Mouse (Mus musculus) brain, embryonic 14.5 days (tissue): Measurements from ENCODE around the gene Cox8c.

Source experiments
- CTCF ChIP-seq: fragments of 200-500 bp; IDR thresholded peaks from 2 replicates; pipeline ENCODE4 v1.5.1; 2012; ENCODE audit warnings: inconsistent platforms, mild to moderate bottlenecking, moderate library complexity, borderline replicate concordance; ENCODE audit not compliant: insufficient read depth, insufficient read length; ENCODE audit errors: extremely low read depth
- POLR2A ChIP-seq: fragments of 200-500 bp; IDR thresholded peaks from 2 replicates; pipeline ENCODE4 v1.6.1; 2012; ENCODE audit warnings: mild to moderate bottlenecking, inconsistent platforms, borderline replicate concordance; ENCODE audit not compliant: poor library complexity, insufficient read depth, insufficient read length, severe bottlenecking; ENCODE audit errors: extremely low read depth

- TF ChIP-seq CTCF = peak; percentile 74
- TF ChIP-seq POLR2A = no peak
These were observed 13.4 kb upstream of the Cox8c start for GRCm38 (mm10) chr12:102885735-102886134.
